Mouse (Mus musculus) lung, postnatal 0 days (tissue): ENCODE results near the gene Stom.

Source experiments
- CTCF ChIP-seq: IDR thresholded peaks from 2 replicates; pipeline ENCODE4 v1.5.1; 2016; ENCODE audit warnings: antibody characterized with exemption, mild to moderate bottlenecking
- EP300 ChIP-seq: IDR thresholded peaks from 2 replicates; pipeline ENCODE4 v1.6.1; 2016; ENCODE audit warnings: antibody characterized with exemption, mild to moderate bottlenecking, control low read depth

DNA sequence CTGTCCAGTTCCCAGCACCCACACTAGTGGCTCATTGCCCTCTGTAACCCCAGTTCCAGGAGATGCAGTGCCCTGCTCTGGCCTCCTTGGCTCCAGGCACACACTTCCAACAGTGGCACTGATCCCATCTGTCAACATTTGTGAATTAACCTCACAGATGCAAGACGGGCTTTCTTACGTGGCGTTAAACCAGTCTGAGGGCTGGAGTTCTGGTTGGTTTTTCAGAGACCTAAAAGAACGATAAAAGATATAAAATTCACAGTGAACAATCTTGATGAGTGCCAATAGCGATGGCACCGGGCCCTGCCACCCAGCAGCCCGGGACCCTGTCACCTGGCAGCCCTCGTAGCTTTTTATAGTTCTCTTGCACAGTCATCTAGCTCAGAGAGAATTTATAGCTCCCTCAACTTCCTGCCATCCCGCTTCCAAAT lies 48.7 kb upstream of the Stom start:
- TF ChIP-seq CTCF (no peak), EP300 (no peak)
